Mouse (Mus musculus) gonadal fat pad, adult 2 months (tissue): ENCODE data around the gene Fastkd1. TPM values are rescaled to one million over a fixed set of nuclear protein-coding genes. Genes with fewer than 3 reads are reported as not detected.
"Not testable (repeated sequence)": the region's sequence is repeated elsewhere in the genome, so short reads cannot be mapped to it uniquely, and the experiment has no call there.

ENCODE experiments used
- DNase-seq: peaks from one replicate; pipeline ENCODE4 v3.0.0-alpha.2; 2012; ENCODE audit warnings: low read depth
- polyA plus RNA-seq: library from polyadenylated mRNA; depleted of rRNA; stranded (reverse); fragments of >200 nt; gene quantifications from 2 replicates; pipeline ENCODE4 v1.2.3, GENCODE M21; 2012; rRNA removed

Fastkd1 gene
- polyA plus RNA-seq, 1 experiment: 6.2 TPM

GRCm38 (mm10) chr2:69673723-69674122 is 39.6 kb downstream of the Fastkd1 start:
- DNase-seq: no peak

DNA sequence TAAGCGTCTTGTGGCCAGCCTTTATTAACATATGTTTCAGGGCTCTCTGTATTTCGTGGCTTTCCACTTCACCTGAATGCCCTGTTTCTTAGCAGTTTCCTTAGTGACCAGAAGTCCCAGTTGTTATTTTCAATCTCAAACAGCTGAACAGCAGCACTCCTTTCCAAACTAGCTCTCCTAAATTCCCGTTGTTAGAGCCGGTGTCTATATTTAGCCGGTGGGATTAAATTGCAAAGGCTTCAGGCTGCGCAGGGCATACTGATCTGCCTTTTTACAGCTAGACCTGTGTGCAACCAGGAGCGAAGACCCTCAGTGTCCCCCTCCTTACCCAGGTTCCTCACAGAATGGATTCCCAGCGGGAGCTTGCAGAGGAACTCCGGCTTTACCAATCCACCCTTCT is 43.5 kb downstream of the Fastkd1 start, which contains the start of gene Klhl41:
Gene Klhl41, plus strand, starts transcription at position 268 of the 400 bp plus-strand sequence.
- no peak for DNase-seq

GRCm38 (mm10) chr2:69668414-69668813 is 44.9 kb downstream of the Fastkd1 start:
- no peak for DNase-seq

- no peak for DNase-seq
Observed at GRCm38 (mm10) chr2:69667656-69668055, 45.7 kb downstream of the Fastkd1 start.

- DNase-seq: no peak
Observed at GRCm38 (mm10) chr2:69663827-69664476, 49.4 kb downstream of the Fastkd1 start.

GRCm38 (mm10) chr2:69659326-69659725 is 54.0 kb downstream of the Fastkd1 start:
- DNase-seq: no peak

DNA sequence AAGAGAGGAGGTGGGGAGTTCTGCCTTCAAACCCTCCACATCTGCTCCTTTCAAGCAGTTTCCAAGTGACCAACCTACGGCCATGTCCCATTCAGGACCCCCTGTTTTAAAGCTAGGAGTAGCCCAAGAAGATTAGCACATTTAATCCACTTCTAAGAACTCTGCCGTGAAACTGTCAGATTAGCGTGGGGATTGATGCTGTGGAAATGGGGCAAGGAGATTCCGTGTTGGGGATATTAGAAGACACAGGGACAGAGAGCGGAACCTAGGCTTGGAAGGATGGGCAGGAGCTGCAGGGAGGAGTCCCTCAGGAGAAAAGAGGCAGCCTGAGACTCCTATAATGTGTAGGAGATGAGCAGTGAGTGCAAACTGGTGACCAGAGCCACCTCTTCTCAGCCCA is 63.6 kb downstream of the Fastkd1 start:
- DNase-seq: no peak

- DNase-seq: no peak
Observed at GRCm38 (mm10) chr2:69646726-69647490, 66.4 kb downstream of the Fastkd1 start, which contains the start of gene Bbs5. Gene Bbs5 (plus strand): TSS chr2:69647171.

- DNase-seq: no peak
Observed at GRCm38 (mm10) chr2:69644968-69645617, 68.2 kb downstream of the Fastkd1 start.

GRCm38 (mm10) chr2:69640100-69640499 is 73.2 kb downstream of the Fastkd1 start:
- no peak for DNase-seq

DNA sequence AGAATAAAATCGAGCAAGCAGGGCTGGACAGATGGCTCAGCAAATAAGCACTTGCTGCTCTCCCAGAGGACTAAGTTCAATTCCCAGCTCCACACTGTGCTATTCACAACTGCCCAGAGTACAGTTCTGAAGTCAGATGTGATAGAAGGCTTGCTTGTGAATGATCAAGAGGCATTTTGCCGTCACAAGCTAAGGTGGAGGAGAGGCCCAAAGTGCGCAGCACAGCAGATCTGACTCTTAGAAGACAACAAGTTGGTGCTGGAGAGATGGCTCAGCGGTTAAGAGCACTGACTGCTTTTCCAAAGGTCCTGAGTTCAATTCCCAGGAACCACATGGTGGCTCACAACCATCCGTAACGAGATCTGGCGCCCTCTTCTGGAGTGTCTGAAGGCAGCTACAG is 75.3 kb downstream of the Fastkd1 start:
- not testable (repeated sequence) for DNase-seq

Other genes with a start within 250 kb of the Fastkd1 start
- 14.7 and 28.4 TPM in 2 replicates for gene Lrp2, start 127.5 kb downstream of the Fastkd1 start, polyA plus RNA-seq
- 4.9 and 5.2 TPM in 2 replicates for gene Bbs5, start 66.3 kb downstream of the Fastkd1 start, polyA plus RNA-seq
- gene Klhl41, start 43.4 kb downstream of the Fastkd1 start, polyA plus RNA-seq: 0.04 and 0.31 TPM in 2 replicates
- 2.9 and 3.4 TPM in 2 replicates for gene Ppig, start 9.0 kb upstream of the Fastkd1 start, polyA plus RNA-seq
- 0.51 TPM in 2 replicates for gene Ccdc173, start 76.1 kb upstream of the Fastkd1 start, polyA plus RNA-seq
- 34.5 and 47.7 TPM in 2 replicates for gene Phospho2, start 76.1 kb upstream of the Fastkd1 start, polyA plus RNA-seq
- gene Klhl23, start 108.4 kb upstream of the Fastkd1 start, polyA plus RNA-seq: 11.0 and 11.8 TPM in 2 replicates
- gene Ssb, start 148.0 kb upstream of the Fastkd1 start, polyA plus RNA-seq: 5.3 and 7.5 TPM in 2 replicates
- 3.0 and 4.1 TPM in 2 replicates for gene Mettl5, start 172.1 kb upstream of the Fastkd1 start, polyA plus RNA-seq
- 19.1 and 21.4 TPM in 2 replicates for gene Ubr3, start 183.7 kb upstream of the Fastkd1 start, polyA plus RNA-seq